Mouse (Mus musculus) left cerebral cortex, postnatal 36 days (tissue): Measurements from ENCODE around the gene Vil1. TPM values are rescaled to one million over a fixed set of nuclear protein-coding genes. Genes with fewer than 3 reads are reported as not detected.

Experiments
- DNase-seq, 2 experiments: peaks; one replicate each; pipeline ENCODE4 v3.0.0; 2021 to 2022; ENCODE audit warnings: low spot score in 2 of 2, mixed read lengths in 1 of 2
- intact Hi-C: fragments of 180-260 bp; cut with DNase I; formaldehyde crosslinking; loops from one replicate; pipeline ENCODE4 v1.15.1; 2025
- total RNA-seq, 2 experiments: library from RNA; stranded (reverse); gene quantifications; 2 replicates each; pipeline ENCODE4 v1.2.3; 2021

The Vil1 gene
- total RNA-seq, result 1 to 10 TPM in 1 of 2 experiments, under 1 TPM in 1; 0.39 to 1.1 TPM

DNA sequence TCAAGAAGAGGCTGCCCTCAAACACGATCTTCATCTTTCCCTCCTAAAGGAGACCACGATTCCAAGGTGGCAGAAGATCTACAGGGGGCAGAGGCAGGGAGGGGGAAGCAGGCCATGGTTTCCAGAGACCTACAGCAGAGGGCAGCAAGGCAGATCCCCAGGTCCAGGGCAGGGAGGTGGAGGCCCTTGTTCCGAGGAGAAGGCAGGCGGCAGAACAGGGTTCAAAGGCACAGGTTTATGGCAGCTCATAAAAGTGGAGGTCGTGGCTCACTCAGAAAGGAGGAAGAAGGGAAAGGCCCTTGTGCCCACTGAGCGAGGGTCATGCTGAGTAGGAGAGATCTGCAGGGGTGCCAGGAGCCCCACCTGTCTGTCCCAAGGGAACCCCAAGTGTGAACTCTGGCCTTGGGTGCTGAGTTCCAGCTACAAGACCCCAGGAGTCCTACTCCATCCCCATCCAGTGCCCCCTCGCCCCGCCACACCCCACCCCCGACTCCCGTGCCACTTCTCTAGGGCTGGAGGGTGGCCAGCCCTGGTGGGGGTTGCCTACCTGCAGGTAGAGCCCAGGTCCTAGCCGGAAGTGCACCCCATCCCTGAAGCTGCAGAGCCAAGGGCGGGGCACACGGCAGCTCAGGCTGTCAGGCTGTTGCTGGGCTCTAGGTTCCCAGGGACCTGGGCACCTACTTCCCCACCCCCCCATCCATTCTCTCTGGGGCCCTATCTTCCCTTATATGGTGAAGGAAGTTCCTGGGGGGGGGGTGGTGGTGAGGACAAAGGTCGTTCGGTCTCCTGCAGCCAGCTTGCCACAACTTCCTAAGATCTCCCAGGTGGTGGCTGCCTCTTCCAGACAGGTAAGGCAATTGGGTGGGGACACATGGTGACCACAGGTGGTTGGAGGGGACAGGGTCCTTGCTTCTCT, at the start of gene Vil1:
Gene Vil1, plus strand, starts transcription at position 788 of the 916 bp plus-strand sequence.
- intact Hi-C loops, result no loop called here

DNA sequence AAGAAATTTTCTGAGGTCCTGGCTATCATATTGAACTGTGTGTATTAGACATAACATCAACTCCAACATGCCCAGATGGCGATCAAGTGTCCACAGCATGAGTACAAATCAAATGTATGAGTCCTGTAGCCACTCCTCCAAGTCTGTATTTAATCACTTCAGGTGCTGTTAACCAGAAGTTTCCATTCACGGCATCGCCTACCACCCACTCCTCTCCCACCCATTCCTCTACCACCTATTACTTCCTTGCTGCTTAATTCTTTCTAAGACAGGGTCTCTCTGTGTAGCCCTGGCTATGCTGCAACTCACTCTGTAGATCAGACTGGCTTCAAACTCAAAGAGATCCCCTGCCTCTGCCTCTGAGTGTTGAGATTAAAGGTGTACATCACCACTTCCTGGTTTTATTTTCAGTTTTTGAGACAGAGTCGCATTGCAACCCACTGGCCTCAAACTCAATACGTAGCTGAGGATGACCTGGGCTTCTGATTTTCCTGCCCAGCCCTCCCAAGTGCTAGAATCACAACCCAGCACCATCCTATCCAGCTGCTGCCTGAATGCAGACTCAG, 49.1 kb upstream of the Vil1 start:
- no peak for DNase-seq
- intact Hi-C loops, result loop anchor here (10.0 kb wide), 1 partner anchor 155 kb away; no protein-coding TSS in a partner anchor

More for the DNA sequence above, at the start of gene Vil1:
- no peak for DNase-seq

GRCm38 (mm10) chr1:74361812-74362211, 47.4 kb upstream of the Vil1 start, which contains the start of gene Catip:
TSS of gene Catip (plus strand) at chr1:74362108.
- intact Hi-C loops, result loop anchor here (2.0 to 10.0 kb wide), 2 partner anchors 49 to 157 kb away; no protein-coding TSS in a partner anchor
- DNase-seq, result peak; percentile 59 to 67

- DNase-seq, result no peak
- intact Hi-C loops, result loop anchor here (2.0 to 10.0 kb wide), 2 partner anchors 50 to 158 kb away; no protein-coding TSS in a partner anchor
Measured at GRCm38 (mm10) chr1:74362325-74363229, 46.6 kb upstream of the Vil1 start.

DNA sequence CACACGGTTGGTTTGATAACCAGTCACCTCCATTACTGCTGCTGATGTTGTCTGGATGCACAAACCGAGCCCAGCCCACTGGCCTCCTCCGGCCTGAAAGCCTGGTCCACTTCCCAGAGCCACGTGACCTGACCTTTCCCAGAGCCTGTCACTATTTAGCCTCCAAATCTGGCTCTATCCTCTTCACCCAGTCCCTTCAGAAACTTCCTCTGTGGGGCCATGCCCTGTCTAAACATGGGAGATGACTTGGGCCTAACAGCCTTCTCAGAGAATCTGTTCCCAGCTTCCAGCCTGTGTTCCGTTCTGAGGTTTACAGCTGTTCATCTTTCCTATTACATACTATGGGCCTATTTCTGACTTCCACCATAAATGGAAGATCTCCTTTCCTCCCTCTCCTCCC, 45.7 kb upstream of the Vil1 start:
- no peak for DNase-seq
- intact Hi-C loops, result loop anchor here (2.0 to 10.0 kb wide), 2 partner anchors 51 to 159 kb away; no protein-coding TSS in a partner anchor

DNA sequence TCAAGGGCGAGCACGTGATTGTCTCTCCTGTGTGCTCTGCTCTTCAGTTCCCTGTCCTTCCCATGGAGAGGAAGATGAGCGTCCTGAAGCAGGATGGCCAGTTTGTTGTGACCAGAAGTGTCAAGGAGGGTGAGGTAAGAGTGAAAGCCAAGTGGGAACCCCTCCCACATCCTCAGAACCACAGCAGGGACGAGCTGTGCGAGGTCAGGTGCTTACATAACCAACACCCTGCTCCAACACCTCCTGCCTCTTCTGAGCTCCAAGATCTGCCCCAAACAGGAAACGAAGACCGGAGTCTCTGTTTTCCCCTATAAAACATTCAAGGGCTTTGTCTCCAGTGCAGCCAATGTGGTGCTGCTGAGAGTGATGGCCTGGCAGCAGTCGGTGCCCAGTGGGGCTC, 44.9 kb upstream of the Vil1 start:
- no peak for DNase-seq
- intact Hi-C loops, result loop anchor here (10.0 kb wide), 1 partner anchor 159 kb away; no protein-coding TSS in a partner anchor

- intact Hi-C loops, result loop anchor here (10.0 kb wide), 1 partner anchor 163 kb away; no protein-coding TSS in a partner anchor
Measured at GRCm38 (mm10) chr1:74367886-74368645, 41.1 kb upstream of the Vil1 start.

GRCm38 (mm10) chr1:74370040-74370439, 39.1 kb upstream of the Vil1 start:
- no peak for DNase-seq
- intact Hi-C loops, result no loop called here

More at GRCm38 (mm10) chr1:74367886-74368645, 41.1 kb upstream of the Vil1 start:
- no peak for DNase-seq

DNA sequence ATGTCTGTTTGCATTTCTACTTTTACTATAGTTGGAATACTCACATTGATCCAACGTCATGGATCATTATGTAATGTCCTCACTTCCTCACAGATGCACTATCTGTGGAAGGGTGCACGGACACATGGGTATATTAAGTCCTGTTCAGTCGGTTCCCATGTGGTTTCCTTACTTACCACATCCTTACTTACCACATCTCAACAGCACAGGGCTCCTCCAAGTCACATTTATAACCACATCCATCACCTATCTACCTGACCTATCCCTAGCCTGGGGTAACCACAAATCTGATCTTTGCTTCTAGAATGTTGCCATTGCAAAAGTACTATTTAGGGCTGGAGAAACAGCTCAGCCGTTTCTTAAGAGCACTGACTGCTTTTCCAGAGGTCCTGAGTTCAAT, 35.8 kb upstream of the Vil1 start:
- intact Hi-C loops, result no loop called here
- no peak for DNase-seq

GRCm38 (mm10) chr1:74374980-74375379, 34.2 kb upstream of the Vil1 start, which contains the start of gene Slc11a1:
TSS of gene Slc11a1 (plus strand) at chr1:74375195.
- DNase-seq, result no peak
- intact Hi-C loops, result no loop called here

GRCm38 (mm10) chr1:74375561-74375960, 33.6 kb upstream of the Vil1 start:
- intact Hi-C loops, result no loop called here
- no peak for DNase-seq

DNA sequence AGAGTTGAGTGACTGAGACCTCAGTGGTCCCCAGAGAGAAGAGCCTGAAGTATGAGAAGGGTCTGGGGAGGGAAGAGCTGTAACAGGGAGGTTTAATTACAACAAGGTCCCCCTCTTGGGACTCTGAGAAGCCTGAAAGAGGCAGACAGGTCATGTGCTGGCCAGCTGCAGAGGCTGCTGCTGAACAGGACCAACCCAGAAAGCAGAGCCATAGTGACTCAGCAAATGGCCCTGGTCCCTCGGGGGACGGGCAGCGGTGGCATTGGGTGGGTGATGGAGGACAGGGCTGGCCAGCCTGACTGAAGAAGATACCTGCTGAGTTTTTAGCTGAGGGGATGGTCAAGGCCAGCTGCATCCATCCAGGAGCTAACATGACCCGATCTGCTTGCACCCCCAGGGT, 32.8 kb upstream of the Vil1 start:
- DNase-seq, result no peak
- intact Hi-C loops, result no loop called here

DNA sequence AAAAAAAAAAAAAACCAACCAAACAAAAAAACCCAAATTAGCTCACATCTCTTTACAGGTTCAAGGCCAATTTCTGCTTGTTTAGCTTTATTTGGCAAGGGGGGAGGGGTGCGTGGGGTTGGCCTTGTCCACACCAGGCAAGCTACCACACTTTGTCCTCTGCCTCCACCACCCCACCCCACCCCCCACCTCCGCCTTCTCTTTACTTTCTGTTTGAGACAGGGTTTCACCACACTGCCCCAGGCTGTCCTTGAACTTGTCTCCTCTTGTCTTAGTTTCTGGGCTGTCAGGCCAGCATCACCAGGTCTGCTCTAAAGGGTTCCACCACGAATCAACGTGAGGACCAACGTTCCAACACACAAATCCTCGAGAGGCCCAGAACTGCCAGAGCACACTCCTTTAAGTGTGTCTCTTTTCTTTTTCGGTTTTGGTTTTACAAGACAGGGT, 30.1 kb upstream of the Vil1 start:
- DNase-seq, result no peak
- intact Hi-C loops, result no loop called here

- intact Hi-C loops, result no loop called here
- no peak for DNase-seq
Measured at GRCm38 (mm10) chr1:74380484-74380883, 28.7 kb upstream of the Vil1 start.

DNA sequence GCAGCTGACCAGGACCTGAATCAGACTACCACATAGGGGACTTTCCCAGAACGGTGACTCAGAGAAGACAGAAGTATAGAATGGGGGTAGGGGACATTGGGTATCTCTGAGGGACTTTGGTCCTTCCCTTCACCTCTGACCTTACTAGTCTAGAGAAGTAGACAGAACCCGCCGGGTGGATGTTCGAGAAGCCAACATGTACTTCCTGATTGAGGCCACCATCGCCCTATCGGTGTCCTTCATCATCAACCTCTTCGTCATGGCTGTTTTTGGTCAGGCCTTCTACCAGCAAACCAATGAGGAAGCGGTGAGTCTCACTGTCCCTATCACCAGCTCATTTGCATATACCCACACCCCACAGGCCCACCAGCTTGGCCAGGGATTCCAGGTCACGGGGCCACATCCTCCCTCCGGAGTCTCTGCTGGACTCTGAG, 27.6 kb upstream of the Vil1 start:
- intact Hi-C loops, result no loop called here
- DNase-seq, result no peak

DNA sequence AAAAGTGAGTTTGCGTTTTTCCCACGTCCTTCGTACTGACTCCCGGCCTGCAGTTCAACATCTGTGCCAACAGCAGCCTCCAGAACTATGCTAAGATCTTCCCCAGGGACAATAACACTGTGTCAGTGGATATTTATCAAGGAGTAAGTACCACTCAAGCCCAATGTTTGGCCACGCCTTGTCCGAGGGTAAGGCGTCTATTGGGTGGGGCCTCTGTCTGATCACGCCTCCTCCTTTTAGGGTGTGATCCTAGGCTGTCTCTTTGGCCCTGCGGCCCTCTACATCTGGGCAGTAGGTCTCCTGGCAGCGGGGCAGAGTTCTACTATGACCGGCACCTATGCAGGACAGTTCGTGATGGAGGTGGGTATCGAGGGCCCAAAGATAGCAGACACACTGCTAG, 25.8 kb upstream of the Vil1 start:
- intact Hi-C loops, result no loop called here
- DNase-seq, result no peak

DNA sequence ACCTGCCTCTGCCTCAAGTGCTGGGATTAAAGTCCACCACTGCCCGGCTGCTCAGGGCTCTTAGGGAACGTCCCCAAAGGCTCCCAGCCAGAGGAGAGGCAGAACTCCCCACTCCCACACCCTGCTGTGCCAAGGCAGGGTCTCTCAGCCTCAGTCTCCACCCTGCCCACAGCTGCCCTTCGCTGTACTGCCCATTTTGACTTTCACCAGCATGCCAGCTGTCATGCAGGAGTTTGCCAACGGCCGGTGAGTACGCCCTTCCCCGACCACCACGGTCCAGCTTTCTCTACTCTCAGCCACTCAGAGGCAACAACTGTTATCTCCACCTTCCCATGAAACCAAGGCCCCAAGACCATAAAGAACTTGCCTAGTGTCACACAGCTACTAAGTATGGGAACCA, 24.7 kb upstream of the Vil1 start:
- intact Hi-C loops, result no loop called here
- no peak for DNase-seq

DNA sequence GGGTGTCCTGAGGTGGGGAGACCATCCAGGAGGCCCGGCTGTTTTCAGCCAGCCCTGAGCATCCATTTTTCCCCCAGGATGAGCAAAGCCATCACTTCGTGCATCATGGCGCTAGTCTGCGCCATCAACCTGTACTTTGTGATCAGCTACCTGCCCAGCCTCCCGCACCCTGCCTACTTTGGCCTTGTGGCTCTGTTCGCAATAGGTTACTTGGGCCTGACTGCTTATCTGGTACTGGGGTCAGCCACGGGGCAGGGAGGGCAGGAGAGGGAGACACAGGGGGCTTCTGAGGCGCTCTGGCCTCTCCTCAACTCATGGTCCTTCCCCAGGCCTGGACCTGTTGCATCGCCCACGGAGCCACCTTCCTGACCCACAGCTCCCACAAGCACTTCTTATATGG, 24.1 kb upstream of the Vil1 start:
- intact Hi-C loops, result loop anchor here (5.0 kb wide), 1 partner anchor 53 kb away; no protein-coding TSS in a partner anchor
- DNase-seq, result no peak
